Mouse (Mus musculus): ENCODE data around the gene Cpm. TPM values are rescaled to one million over a fixed set of nuclear protein-coding genes. Genes with fewer than 3 reads are reported as not detected.

Cpm gene
- polyA plus RNA-seq, 1 experiment from 2014 or later = 38.3 TPM

DNA sequence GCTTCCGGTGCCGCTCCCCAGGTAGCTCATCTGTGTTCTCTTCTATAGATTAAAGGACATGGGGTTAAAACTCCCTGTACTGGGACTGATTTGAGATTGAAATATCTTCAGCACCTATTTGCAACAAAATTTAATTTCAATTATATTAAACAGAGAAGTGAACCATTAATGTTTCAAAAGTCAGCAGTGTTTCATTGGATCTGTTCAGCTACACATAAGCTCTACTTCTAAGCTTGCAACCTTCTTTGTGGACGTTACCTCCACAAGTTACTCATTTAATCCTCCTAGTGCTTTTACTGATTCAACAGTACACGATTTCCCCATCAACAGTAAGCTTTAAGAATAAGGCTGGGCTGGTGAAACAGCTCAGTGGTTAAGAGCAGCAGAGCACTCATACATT lies 65.7 kb downstream of the Cpm start:
- Histone ChIP-seq H3K27ac (replicated peaks; ENCODE audit: low read depth, low read length) (no peak overlapping the region), H3K9me3 (ENCODE audit: control insufficient read depth, low read length) (no peaks in the 10 kb centered on the region), H3K4me1 (ENCODE audit: control insufficient read depth, insufficient read depth, low read length) (no peaks in the 10 kb centered on the region), H3K4me2 (ENCODE audit: low read depth, severe bottlenecking) (no peak overlapping the region), H3K4me3 (ENCODE audit: low read depth, low read length) (no peak overlapping the region), H3K36me3 (ENCODE audit: control insufficient read depth, insufficient read depth, low read length) (peaks cover 44% of the 10 kb centered on the region), H3K27me3 (ENCODE audit: control insufficient read depth, insufficient read depth, low read length) (no peaks in the 10 kb centered on the region), H3K9ac (ENCODE audit: low read length) (no peak overlapping the region)
- ATAC-seq (ENCODE audit: insufficient number of reproducible peaks, low FRiP score, low TSS enrichment, low read depth) (no peak), DNase-seq (ENCODE audit: low spot score) (no peak)
- 92% methylated on average over 4 of the region's 4 CpGs for WGBS

DNA sequence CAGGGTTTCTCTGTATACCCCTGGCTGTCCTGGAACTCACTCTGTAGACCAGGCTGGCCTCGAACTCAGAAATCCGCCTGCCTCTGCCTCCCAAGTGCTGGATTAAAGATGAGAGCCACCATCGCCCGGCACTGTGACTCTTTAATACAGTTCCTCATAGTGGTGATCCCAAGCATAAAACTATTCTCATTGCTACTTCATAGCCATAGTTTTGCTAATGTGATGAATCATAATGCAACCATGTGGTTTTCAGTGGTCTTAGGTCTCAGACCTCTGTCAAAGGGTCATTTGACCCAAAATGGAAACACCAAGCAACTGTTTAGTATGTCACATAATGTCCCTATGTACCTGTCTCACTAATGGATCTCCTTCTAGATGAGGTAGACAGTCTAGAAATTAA lies 66.3 kb downstream of the Cpm start:
- WGBS = 94% methylated on average over 4 of the region's 4 CpGs
- Histone ChIP-seq H3K4me3 (ENCODE audit: low read depth, low read length) (no peak overlapping the region), H3K4me1 (ENCODE audit: control insufficient read depth, insufficient read depth, low read length) (no peaks in the 10 kb centered on the region), H3K9ac (ENCODE audit: low read length) (no peak overlapping the region), H3K9me3 (ENCODE audit: control insufficient read depth, low read length) (no peaks in the 10 kb centered on the region), H3K36me3 (ENCODE audit: control insufficient read depth, insufficient read depth, low read length) (peaks cover 43% of the 10 kb centered on the region), H3K27me3 (ENCODE audit: control insufficient read depth, insufficient read depth, low read length) (no peaks in the 10 kb centered on the region), H3K27ac (replicated peaks; ENCODE audit: low read depth, low read length) (no peak overlapping the region), H3K4me2 (ENCODE audit: low read depth, severe bottlenecking) (no peak overlapping the region)
- DNase-seq (ENCODE audit: low spot score) (no peak), ATAC-seq (ENCODE audit: insufficient number of reproducible peaks, low FRiP score, low TSS enrichment, low read depth) (no peak)

DNA sequence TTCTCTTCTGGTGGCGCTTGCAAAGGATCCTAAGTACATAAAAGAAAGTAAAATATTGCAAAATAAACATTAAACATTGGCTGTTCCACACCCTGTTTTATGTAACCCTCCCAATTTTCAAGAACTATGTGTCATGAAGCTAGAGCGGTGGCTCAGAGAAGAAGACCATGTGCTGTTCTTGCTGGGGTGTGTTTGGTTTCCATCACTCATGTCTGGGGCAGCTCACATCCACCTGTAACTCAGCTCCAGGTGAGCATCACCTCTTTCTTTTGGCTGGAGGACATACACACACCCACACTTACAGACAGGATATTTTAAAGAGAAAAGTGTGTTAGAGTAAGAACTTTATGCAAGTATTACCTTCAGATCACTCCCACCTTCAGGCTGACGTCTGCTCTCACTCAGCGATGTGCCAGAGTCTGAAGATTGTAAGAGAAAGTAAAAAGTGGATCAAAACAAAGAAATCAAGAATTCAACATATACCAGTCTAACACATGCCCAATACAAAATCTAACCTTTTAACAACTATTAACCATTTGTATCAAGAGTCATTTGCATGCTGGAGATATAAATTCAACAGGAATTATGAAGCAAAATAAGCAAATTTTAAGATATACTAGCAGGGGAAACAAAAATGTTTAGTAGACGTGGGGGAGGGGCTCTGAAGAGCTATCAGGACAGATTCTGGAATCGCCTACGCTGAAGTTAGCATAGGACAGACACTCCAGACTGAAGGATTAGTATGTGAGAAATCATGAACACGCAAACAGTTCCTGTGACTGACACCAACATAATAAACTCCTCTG lies 66.9 kb downstream of the Cpm start:
- H3K4me1 ChIP-seq (ENCODE audit: control insufficient read depth, insufficient read depth, low read length) = no peaks in the 10 kb centered on the region
- H3K9me3 ChIP-seq (ENCODE audit: control insufficient read depth, low read length) = no peaks in the 10 kb centered on the region
- H3K27me3 ChIP-seq (ENCODE audit: control insufficient read depth, insufficient read depth, low read length) = no peaks in the 10 kb centered on the region
- ATAC-seq (ENCODE audit: insufficient number of reproducible peaks, low FRiP score, low TSS enrichment, low read depth) (no peak), DNase-seq (ENCODE audit: low spot score) (no peak)
- no peak overlapping the region for H3K9ac ChIP-seq (ENCODE audit: low read length)
- H3K36me3 ChIP-seq (ENCODE audit: control insufficient read depth, insufficient read depth, low read length) = peaks cover 43% of the 10 kb centered on the region
- H3K27ac ChIP-seq (replicated peaks; ENCODE audit: low read depth, low read length) = no peak overlapping the region
- H3K4me3 ChIP-seq (ENCODE audit: low read depth, low read length) = no peak overlapping the region
- 92% methylated on average over 8 of the region's 8 CpGs for WGBS
- no peak overlapping the region for H3K4me2 ChIP-seq (ENCODE audit: low read depth, severe bottlenecking)

DNA sequence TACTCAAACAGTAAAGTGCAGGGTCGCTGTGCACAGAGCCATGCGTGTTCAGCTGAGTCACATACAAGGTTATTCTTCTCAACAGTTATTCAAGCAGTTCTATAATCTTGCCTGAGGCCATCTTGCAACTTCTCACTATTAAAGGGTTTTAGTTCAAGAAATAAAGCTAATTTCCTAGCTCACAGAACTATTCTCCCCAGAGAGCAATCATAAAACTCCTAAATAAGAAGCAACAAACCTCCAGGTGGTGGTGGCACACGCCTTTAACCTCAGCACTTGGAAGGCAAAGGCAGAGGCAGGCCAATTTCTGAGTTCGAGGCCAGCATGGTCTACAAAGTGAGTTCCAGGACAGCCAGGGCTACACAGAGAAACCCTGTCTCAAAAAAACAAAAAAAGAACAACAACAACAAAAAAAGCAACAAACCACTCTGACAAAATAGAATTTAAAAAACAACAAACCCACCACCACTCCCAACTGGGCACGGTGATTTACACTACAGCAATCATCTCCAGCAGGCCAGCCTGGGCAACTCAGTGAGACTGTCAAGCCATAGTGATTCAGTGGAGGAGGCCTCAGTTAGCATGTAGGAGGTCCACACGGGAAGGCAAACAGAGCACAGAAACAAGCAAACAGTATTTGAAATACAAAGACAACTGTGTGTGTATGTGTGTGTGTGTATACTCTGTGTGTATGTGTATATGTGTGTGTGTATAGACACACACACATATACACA lies 67.7 kb downstream of the Cpm start:
- Histone ChIP-seq H3K4me3 (ENCODE audit: low read depth, low read length) (no peak overlapping the region), H3K4me1 (ENCODE audit: control insufficient read depth, insufficient read depth, low read length) (no peaks in the 10 kb centered on the region), H3K4me2 (ENCODE audit: low read depth, severe bottlenecking) (no peak overlapping the region), H3K9ac (ENCODE audit: low read length) (no peak overlapping the region), H3K9me3 (ENCODE audit: control insufficient read depth, low read length) (no peaks in the 10 kb centered on the region), H3K27ac (replicated peaks; ENCODE audit: low read depth, low read length) (no peak overlapping the region), H3K36me3 (ENCODE audit: control insufficient read depth, insufficient read depth, low read length) (peaks cover 48% of the 10 kb centered on the region), H3K27me3 (ENCODE audit: control insufficient read depth, insufficient read depth, low read length) (no peaks in the 10 kb centered on the region)
- ATAC-seq (ENCODE audit: insufficient number of reproducible peaks, low FRiP score, low TSS enrichment, low read depth) (no peak), DNase-seq (ENCODE audit: low spot score) (no peak)
- 95% methylated on average over 6 of the region's 6 CpGs for WGBS

DNA sequence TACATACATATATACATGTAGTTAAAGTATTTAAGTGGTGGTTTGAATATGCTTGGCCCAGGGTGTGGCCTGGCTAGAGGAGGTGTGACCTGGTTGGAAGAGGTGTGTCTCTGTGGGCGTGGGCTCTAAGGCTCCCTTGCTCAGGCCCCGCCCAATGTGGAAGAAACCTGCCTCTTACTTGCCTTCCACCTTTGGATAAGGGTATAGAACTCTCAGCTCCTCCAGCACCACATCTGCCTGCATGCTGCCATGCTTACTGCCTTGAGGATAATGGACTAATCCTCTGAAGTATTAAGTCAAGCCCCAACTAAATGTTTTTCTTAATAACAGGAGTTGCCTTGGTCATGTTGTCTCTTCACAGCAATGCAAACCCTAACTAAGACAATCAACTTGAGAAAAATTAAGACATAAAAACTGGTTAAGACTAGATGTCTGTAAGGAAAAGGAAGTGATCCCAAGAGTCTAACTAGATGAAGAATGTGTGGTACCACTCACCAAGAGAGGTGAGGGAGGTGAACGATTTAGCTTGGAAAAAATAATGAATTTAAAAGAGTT lies 68.3 kb downstream of the Cpm start:
- Histone ChIP-seq H3K4me1 (ENCODE audit: control insufficient read depth, insufficient read depth, low read length) (no peaks in the 10 kb centered on the region), H3K9ac (ENCODE audit: low read length) (no peak overlapping the region), H3K4me2 (ENCODE audit: low read depth, severe bottlenecking) (no peak overlapping the region), H3K4me3 (ENCODE audit: low read depth, low read length) (no peak overlapping the region), H3K27ac (replicated peaks; ENCODE audit: low read depth, low read length) (no peak overlapping the region), H3K36me3 (ENCODE audit: control insufficient read depth, insufficient read depth, low read length) (peaks cover 45% of the 10 kb centered on the region), H3K9me3 (ENCODE audit: control insufficient read depth, low read length) (no peaks in the 10 kb centered on the region), H3K27me3 (ENCODE audit: control insufficient read depth, insufficient read depth, low read length) (no peaks in the 10 kb centered on the region)
- ATAC-seq (ENCODE audit: insufficient number of reproducible peaks, low FRiP score, low TSS enrichment, low read depth) = no peak
- WGBS = 92% methylated on average over 3 of the region's 3 CpGs
- no peak for DNase-seq (ENCODE audit: low spot score)

DNA sequence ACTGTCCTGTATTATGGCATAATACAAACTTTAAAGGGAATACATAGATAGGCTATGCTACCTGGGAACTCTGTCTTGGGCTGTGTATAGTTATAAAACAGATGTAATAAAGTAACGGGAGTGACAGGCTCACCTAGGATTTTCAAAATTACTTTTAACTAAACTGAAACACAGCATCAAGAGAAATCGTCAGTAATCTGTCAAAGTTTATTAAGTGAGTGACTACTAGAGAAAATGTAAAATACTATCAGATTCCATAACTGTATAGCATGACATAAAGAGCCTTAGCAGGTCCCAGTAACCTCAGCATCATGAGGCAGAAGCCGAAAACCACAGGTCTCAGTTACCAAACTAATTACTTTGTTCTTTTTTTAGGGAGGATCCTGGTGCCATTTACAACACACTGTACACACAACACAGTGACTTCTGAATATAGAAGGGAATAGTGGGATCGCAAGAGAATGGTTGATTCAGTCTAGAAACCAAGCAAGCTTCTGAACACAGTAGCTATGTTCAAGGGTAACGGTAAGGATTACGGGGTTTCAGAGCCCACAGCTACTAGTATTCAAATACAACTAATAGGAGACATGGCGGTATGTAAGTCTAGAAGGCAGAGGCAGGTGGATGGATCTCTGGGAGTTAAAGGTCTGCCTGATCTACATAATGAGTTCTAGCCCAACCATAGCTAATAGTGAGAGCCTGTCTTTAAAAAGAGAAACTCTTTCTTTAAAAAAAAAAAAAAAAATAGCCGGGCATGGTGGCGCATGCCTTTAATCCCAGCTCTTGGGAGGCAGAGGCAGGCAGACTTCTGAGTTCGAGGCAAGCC lies 69.2 kb downstream of the Cpm start:
- H3K27me3 ChIP-seq (ENCODE audit: control insufficient read depth, insufficient read depth, low read length) = no peaks in the 10 kb centered on the region
- H3K4me3 ChIP-seq (ENCODE audit: low read depth, low read length) = no peak overlapping the region
- DNase-seq (ENCODE audit: low spot score) = no peak
- no peaks in the 10 kb centered on the region for H3K4me1 ChIP-seq (ENCODE audit: control insufficient read depth, insufficient read depth, low read length)
- no peaks in the 10 kb centered on the region for H3K9me3 ChIP-seq (ENCODE audit: control insufficient read depth, low read length)
- H3K27ac ChIP-seq (replicated peaks; ENCODE audit: low read depth, low read length) = no peak overlapping the region
- ATAC-seq (ENCODE audit: insufficient number of reproducible peaks, low FRiP score, low TSS enrichment, low read depth) = no peak
- H3K4me2 ChIP-seq (ENCODE audit: low read depth, severe bottlenecking) = no peak overlapping the region
- H3K36me3 ChIP-seq (ENCODE audit: control insufficient read depth, insufficient read depth, low read length) = peaks cover 47% of the 10 kb centered on the region
- WGBS = 96% methylated on average over 10 of the region's 10 CpGs
- H3K9ac ChIP-seq (ENCODE audit: low read length) = no peak overlapping the region

DNA sequence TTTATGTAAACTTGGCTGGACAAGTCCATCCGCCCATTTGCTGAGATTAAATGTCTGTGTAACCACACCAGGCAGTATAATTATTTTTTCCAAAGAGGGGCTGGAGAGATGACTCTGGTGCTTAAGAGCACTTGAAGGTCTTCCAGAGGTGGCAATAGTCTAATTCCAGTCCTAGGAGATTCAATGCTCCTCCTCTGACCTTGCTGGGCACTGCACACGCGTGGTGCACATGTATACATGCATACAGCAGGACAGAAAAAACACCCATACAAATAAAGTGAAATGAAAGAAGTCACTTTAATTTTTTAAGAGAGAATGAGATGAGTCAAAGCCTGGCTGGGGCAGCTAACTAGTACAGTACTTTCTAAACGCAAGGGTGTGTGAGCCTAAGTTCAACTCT lies 70.6 kb downstream of the Cpm start:
- Histone ChIP-seq H3K4me1 (ENCODE audit: control insufficient read depth, insufficient read depth, low read length) (no peaks in the 10 kb centered on the region), H3K27ac (replicated peaks; ENCODE audit: low read depth, low read length) (no peak overlapping the region), H3K4me2 (ENCODE audit: low read depth, severe bottlenecking) (no peak overlapping the region), H3K36me3 (ENCODE audit: control insufficient read depth, insufficient read depth, low read length) (peaks cover 49% of the 10 kb centered on the region), H3K9ac (ENCODE audit: low read length) (no peak overlapping the region), H3K4me3 (ENCODE audit: low read depth, low read length) (no peak overlapping the region), H3K9me3 (ENCODE audit: control insufficient read depth, low read length) (no peaks in the 10 kb centered on the region), H3K27me3 (ENCODE audit: control insufficient read depth, insufficient read depth, low read length) (no peaks in the 10 kb centered on the region)
- no peak for ATAC-seq (ENCODE audit: insufficient number of reproducible peaks, low FRiP score, low TSS enrichment, low read depth)
- WGBS = 96% methylated on average over 4 of the region's 4 CpGs
- DNase-seq (ENCODE audit: low spot score) = no peak

DNA sequence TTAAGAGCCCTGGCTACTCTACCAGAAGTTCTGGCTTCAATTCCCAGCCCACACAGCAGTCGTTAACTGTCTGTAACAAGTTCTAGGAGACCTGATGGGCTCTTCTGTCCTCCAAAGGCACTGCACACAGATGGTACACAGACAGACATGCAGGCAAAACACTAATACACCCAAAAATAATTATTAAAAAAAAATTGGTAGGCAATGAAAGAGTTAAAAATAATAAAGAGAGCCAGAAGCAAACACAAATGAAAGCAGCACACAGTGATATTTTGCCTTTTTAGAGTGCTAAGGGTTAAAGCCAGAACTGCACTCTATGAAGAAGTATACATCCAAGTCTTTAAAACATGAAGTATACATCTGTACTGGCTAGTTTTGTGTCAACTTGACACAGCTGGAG lies 71.2 kb downstream of the Cpm start:
- Histone ChIP-seq H3K9me3 (ENCODE audit: control insufficient read depth, low read length) (no peaks in the 10 kb centered on the region), H3K27ac (replicated peaks; ENCODE audit: low read depth, low read length) (no peak overlapping the region), H3K27me3 (ENCODE audit: control insufficient read depth, insufficient read depth, low read length) (no peaks in the 10 kb centered on the region), H3K4me1 (ENCODE audit: control insufficient read depth, insufficient read depth, low read length) (no peaks in the 10 kb centered on the region), H3K4me3 (ENCODE audit: low read depth, low read length) (no peak overlapping the region), H3K4me2 (ENCODE audit: low read depth, severe bottlenecking) (no peak overlapping the region), H3K36me3 (ENCODE audit: control insufficient read depth, insufficient read depth, low read length) (peaks cover 53% of the 10 kb centered on the region), H3K9ac (ENCODE audit: low read length) (no peak overlapping the region)
- no peak for ATAC-seq (ENCODE audit: insufficient number of reproducible peaks, low FRiP score, low TSS enrichment, low read depth)
- 84% methylated on average over 1 of the region's 1 CpGs for WGBS
- DNase-seq (ENCODE audit: low spot score) = no peak

Data from limb, embryonic 11.5 days (tissue).